Mouse (Mus musculus) heart, adult 2 months (tissue): Measurements from ENCODE around the gene Sgip1. TPM values are rescaled to one million over a fixed set of nuclear protein-coding genes. Genes with fewer than 3 reads are reported as not detected.

ENCODE experiments used
- DNase-seq, 2 experiments: peaks; one replicate each; pipeline ENCODE4 v3.0.0; 2021
- H3K27ac ChIP-seq: fragments of 200-600 bp; 2 replicates; pipeline ENCODE4 v1.8.1; 2022
- H3K27me3 ChIP-seq: fragments of 200-500 bp; 2 replicates; pipeline ENCODE4 v1.6.1; 2012; ENCODE audit warnings: mild to moderate bottlenecking, low read length, inconsistent platforms, mixed read lengths; ENCODE audit not compliant: control insufficient read depth, insufficient read depth
- H3K36me3 ChIP-seq: fragments of 200-500 bp; 2 replicates; pipeline ENCODE4 v1.6.1; 2012; ENCODE audit warnings: low read length, inconsistent platforms; ENCODE audit not compliant: control insufficient read depth, insufficient read depth
- H3K4me1 ChIP-seq: fragments of 200-500 bp; 2 replicates; pipeline ENCODE4 v1.6.1; 2011; ENCODE audit warnings: low read length; ENCODE audit not compliant: control insufficient read depth, insufficient read depth
- H3K4me3 ChIP-seq: fragments of 200-600 bp; 2 replicates; pipeline ENCODE4 v1.8.1; 2022
- H3K79me2 ChIP-seq: fragments of 200-500 bp; replicated peaks from 2 replicates; pipeline ENCODE4 v1.6.1; 2012; ENCODE audit warnings: mild to moderate bottlenecking, inconsistent platforms, low read length, moderate library complexity, mixed read lengths; ENCODE audit not compliant: control insufficient read depth, insufficient read depth
- H3K9ac ChIP-seq: fragments of 200-500 bp; 2 replicates; pipeline ENCODE4 v1.6.1; 2012; ENCODE audit warnings: low read depth, mild to moderate bottlenecking, control low read depth, inconsistent platforms, low read length, mixed read lengths
- CTCF ChIP-seq: fragments of 200-600 bp; IDR thresholded peaks from 2 replicates; pipeline ENCODE4 v1.8.1; 2022; ENCODE audit warnings: antibody characterized with exemption, mild to moderate bottlenecking, moderate library complexity
- EP300 ChIP-seq: fragments of 200-500 bp; IDR thresholded peaks from 2 replicates; pipeline ENCODE4 v1.6.1; 2011; ENCODE audit warnings: low read depth, low read length, control low read depth; ENCODE audit not compliant: insufficient read depth
- POLR2A ChIP-seq: fragments of 200-500 bp; IDR thresholded peaks from 2 replicates; pipeline ENCODE4 v1.6.1; 2011; ENCODE audit warnings: mild to moderate bottlenecking, low read depth, low read length, control low read depth; ENCODE audit not compliant: insufficient read depth
- WGBS: fragments of 180-500 bp; shearing (Covaris S2); methylation state at CpG from one replicate; pipeline ENCODE4 v1.1.7; 2018; 5-methylcytosine and 5-hydroxymethylcytosine counted together
- intact Hi-C: fragments of 180-260 bp; cut with DNase I; formaldehyde crosslinking; loops from one replicate; pipeline ENCODE4 v1.15.1; 2025
- polyA plus RNA-seq: library from polyadenylated mRNA; depleted of rRNA; stranded (reverse); fragments of >200 nt; gene quantifications from 2 replicates; pipeline ENCODE4 v1.2.3, GENCODE M21; 2012
- total RNA-seq, 2 experiments: library from RNA; stranded (reverse); gene quantifications; 2 replicates each; pipeline ENCODE4 v1.2.3; 2021

Gene Sgip1
- total and polyA plus RNA-seq, 3 experiments: 0.57 to 2.0 (median 1.7) TPM

- no peak for DNase-seq
- Histone ChIP-seq H3K27me3 (no peaks in the 10 kb centered on the region), H3K4me1 (no peaks in the 10 kb centered on the region), H3K4me3 (no peak overlapping the region), H3K36me3 (no peaks in the 10 kb centered on the region), H3K79me2 (no peaks in the 10 kb centered on the region), H3K9ac (no peak overlapping the region), H3K27ac (no peak overlapping the region)
- 85% methylated on average over 15 of the region's 15 CpGs for WGBS
- intact Hi-C loops: no loop called here
- TF ChIP-seq CTCF (no peak), POLR2A (no peak), EP300 (no peak)
Measured at GRCm38 (mm10) chr4:102862751-102863710, 121.9 kb downstream of the Sgip1 start.

GRCm38 (mm10) chr4:102866531-102866930 lies 125.4 kb downstream of the Sgip1 start:
- Histone ChIP-seq H3K9ac (no peak overlapping the region), H3K36me3 (no peaks in the 10 kb centered on the region), H3K4me3 (no peak overlapping the region), H3K27ac (no peak overlapping the region), H3K27me3 (no peaks in the 10 kb centered on the region), H3K4me1 (no peaks in the 10 kb centered on the region), H3K79me2 (no peaks in the 10 kb centered on the region)
- TF ChIP-seq EP300 (no peak), CTCF (no peak), POLR2A (no peak)
- WGBS: 87% methylated on average over 3 of the region's 3 CpGs
- no peak for DNase-seq
- intact Hi-C loops: no loop called here

DNA sequence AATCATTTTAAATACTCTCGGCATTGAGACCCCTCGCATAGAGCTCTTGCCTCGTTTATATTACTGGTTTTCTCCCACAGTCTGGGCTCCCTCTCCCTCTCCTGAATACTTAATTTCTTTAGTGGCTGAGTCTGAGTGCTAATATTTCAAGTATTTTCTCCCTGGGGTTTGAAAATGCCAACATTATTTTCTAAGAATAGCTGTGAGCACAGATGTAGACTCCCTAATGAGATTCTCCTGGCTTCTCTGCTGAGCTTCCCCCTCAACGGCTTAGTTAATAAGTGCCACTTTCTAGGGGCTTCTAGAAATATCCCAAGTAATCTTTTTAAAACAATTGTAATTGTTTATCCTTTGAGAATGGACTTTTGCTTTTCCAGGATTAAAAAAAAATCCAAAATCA lies 130.2 kb downstream of the Sgip1 start:
- no peak overlapping the region for H3K27ac ChIP-seq
- H3K36me3 ChIP-seq: no peaks in the 10 kb centered on the region
- TF ChIP-seq POLR2A: no peak
- no peak for TF ChIP-seq CTCF
- TF ChIP-seq EP300: no peak
- DNase-seq: no peak
- H3K79me2 ChIP-seq: no peaks in the 10 kb centered on the region
- no peaks in the 10 kb centered on the region for H3K27me3 ChIP-seq
- H3K4me3 ChIP-seq: no peak overlapping the region
- no peak overlapping the region for H3K9ac ChIP-seq
- WGBS: 84% methylated on average over 4 of the region's 4 CpGs
- no peaks in the 10 kb centered on the region for H3K4me1 ChIP-seq
- intact Hi-C loops: no loop called here

GRCm38 (mm10) chr4:102883142-102883541 lies 142.0 kb downstream of the Sgip1 start:
- 81% methylated on average over 3 of the region's 3 CpGs for WGBS
- no peaks in the 10 kb centered on the region for H3K27me3 ChIP-seq
- no peak overlapping the region for H3K9ac ChIP-seq
- H3K27ac ChIP-seq: no peak overlapping the region
- no peak for TF ChIP-seq CTCF
- TF ChIP-seq POLR2A: no peak
- TF ChIP-seq EP300: no peak
- no peaks in the 10 kb centered on the region for H3K4me1 ChIP-seq
- intact Hi-C loops: no loop called here
- H3K36me3 ChIP-seq: no peaks in the 10 kb centered on the region
- DNase-seq: no peak
- H3K4me3 ChIP-seq: no peak overlapping the region
- H3K79me2 ChIP-seq: no peaks in the 10 kb centered on the region

DNA sequence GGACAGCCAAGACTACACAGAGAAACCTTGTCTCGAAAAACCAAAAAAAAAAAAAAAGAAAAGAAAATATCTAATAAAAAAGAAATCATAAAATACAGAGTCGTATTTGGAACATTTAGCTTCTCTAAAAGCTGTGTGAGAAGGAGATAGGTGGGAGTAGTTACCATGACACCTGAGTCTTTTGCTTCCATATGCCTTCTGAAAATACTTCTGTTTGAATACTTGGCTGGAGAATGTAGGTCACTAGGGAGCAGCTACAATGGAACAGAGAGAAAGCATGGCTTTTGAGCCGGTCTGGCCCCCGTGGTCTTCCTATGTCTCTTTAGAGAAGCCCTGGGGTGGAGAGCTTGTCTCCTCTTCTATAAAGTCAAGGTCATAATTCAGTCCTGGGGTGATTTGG lies 143.1 kb downstream of the Sgip1 start:
- Histone ChIP-seq H3K27me3 (no peaks in the 10 kb centered on the region), H3K4me1 (no peaks in the 10 kb centered on the region; the same call in 1 of the 2 replicates), H3K27ac (no peak overlapping the region), H3K9ac (no peak overlapping the region), H3K36me3 (no peaks in the 10 kb centered on the region), H3K79me2 (no peaks in the 10 kb centered on the region), H3K4me3 (no peak overlapping the region)
- intact Hi-C loops: no loop called here
- WGBS: 85% methylated on average over 4 of the region's 4 CpGs
- no peak for DNase-seq
- TF ChIP-seq CTCF (no peak), POLR2A (no peak), EP300 (no peak)

DNA sequence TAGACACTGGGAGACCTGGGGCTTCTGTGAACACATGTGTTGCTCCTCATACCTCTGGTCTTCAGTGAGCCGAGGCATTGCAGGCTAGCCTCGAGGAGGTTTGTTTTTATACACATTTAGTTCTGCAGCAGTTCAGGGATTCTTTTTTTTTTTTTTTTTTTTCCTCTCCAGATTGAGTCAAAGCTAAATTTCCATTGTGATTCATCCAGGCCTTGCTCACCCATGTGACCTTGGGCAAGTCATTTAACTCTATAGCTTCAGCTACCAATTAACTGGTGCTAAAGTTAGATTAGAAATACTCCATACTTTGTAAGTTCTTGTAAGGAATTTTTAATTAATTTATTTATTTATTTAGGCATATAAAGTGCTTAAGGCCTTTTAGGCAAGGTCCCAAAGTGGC lies 145.4 kb downstream of the Sgip1 start:
- Histone ChIP-seq H3K27me3 (no peaks in the 10 kb centered on the region), H3K9ac (no peak overlapping the region), H3K27ac (no peak overlapping the region), H3K4me3 (no peak overlapping the region), H3K79me2 (no peaks in the 10 kb centered on the region), H3K36me3 (no peaks in the 10 kb centered on the region), H3K4me1 (no peaks in the 10 kb centered on the region; the same call in 1 of the 2 replicates)
- DNase-seq: no peak
- intact Hi-C loops: no loop called here
- no peak for TF ChIP-seq CTCF
- no peak for TF ChIP-seq EP300
- TF ChIP-seq POLR2A: no peak
- 49% methylated on average over 2 of the region's 2 CpGs for WGBS
